Comparison of ENCODE assay signal across 25 mouse cellular contexts in genomic region chr7:44576333-44576844, GRCm38 (mm10). TPM values are rescaled to one million over a fixed set of nuclear protein-coding genes. Genes with fewer than 3 reads are reported as not detected.
DNase-seq lines count a peak whose midpoint lies in the region; ATAC-seq and TF ChIP-seq lines count a peak whose summit lies in the region.
"Had no signal": no experiment of that assay in that cellular context is flagged by ENCODE, and none has a peak within 500 bp of the region (broad histone marks: within the 10 kb centered on the region; RNA-seq: fewer than 3 reads in every experiment).

No protein-coding gene starts in this region.

- H3K9ac ChIP-seq in lung, embryonic 14.5 days = no peak overlapping the region
- H3K9ac ChIP-seq in heart, adult 2 months (ENCODE audit: low read depth, low read length) = no peak overlapping the region
- H3K9ac ChIP-seq: embryonic facial prominence, embryonic 13.5 days; forebrain, embryonic 12.5 days; forebrain, postnatal 0 days; hindbrain, embryonic 15.5 days had no signal

- H3K79me2 ChIP-seq in heart, adult 2 months (replicated peaks; ENCODE audit: control insufficient read depth, insufficient read depth, low read length) = no peaks in the 10 kb centered on the region

- no peak for TF ChIP-seq EP300 in heart, adult 2 months (IDR thresholded peaks at IDR 0.05; ENCODE audit: insufficient read depth, low read depth, low read length)

- intact Hi-C loops in heart, adult 2 months (cut with DNase I) = no loop called here

- TF ChIP-seq CTCF in kidney, adult 2 months (conservative IDR thresholded peaks at IDR 0.05; ENCODE audit: insufficient read depth, insufficient read length, low read depth, low read length) = no peak
- 0 out of 2 replicates have a peak, but pooled peaks have one; percentile 10 for TF ChIP-seq CTCF in lung, embryonic 14.5 days (IDR thresholded peaks at IDR 0.05; ENCODE audit: low read depth)
- no peak for TF ChIP-seq CTCF in heart, adult 2 months (IDR thresholded peaks at IDR 0.05)

- H3K4me3 ChIP-seq in kidney, adult 2 months (ENCODE audit: insufficient read depth, low read depth, low read length) = no peak overlapping the region
- no peak overlapping the region for H3K4me3 ChIP-seq in lung, embryonic 14.5 days (ENCODE audit: low read depth, low read length)
- no peak overlapping the region for H3K4me3 ChIP-seq in heart, adult 2 months
- H3K4me3 ChIP-seq: embryonic facial prominence, embryonic 13.5 days; forebrain, embryonic 12.5 days; gastrocnemius, adult 2 months; heart, embryonic 10.5 days; hindbrain, embryonic 15.5 days had no signal

- peaks cover 5% of the 10 kb centered on the region for H3K4me1 ChIP-seq in kidney, adult 2 months (ENCODE audit: control insufficient read depth, insufficient read depth, low read length)
- H3K4me1 ChIP-seq in lung, embryonic 14.5 days (ENCODE audit: insufficient read depth) = no peaks in the 10 kb centered on the region
- H3K4me1 ChIP-seq in heart, adult 2 months (ENCODE audit: control insufficient read depth, insufficient read depth, low read length) = no peaks in the 10 kb centered on the region
- H3K4me1 ChIP-seq: embryonic facial prominence, embryonic 13.5 days; heart, embryonic 10.5 days; hindbrain, embryonic 15.5 days had no signal

- H3K27ac ChIP-seq in kidney, adult 2 months (ENCODE audit: insufficient read depth, low read depth, low read length) = peak overlapping the region; percentile 14; the same call in 1 of the 2 replicates
- H3K27ac ChIP-seq in lung, embryonic 14.5 days (ENCODE audit: low read depth) = no peak overlapping the region
- no peak overlapping the region for H3K27ac ChIP-seq in heart, adult 2 months
- H3K27ac ChIP-seq: embryonic facial prominence, embryonic 13.5 days; forebrain, embryonic 12.5 days; gastrocnemius, adult 2 months; heart, embryonic 10.5 days; hindbrain, embryonic 15.5 days had no signal

- TF ChIP-seq POLR2A in kidney, adult 2 months (IDR thresholded peaks at IDR 0.05; ENCODE audit: low read depth, low read length) = no peak
- TF ChIP-seq POLR2A in heart, adult 2 months (IDR thresholded peaks at IDR 0.05; ENCODE audit: insufficient read depth, low read depth, low read length) = no peak

- H3K27me3 ChIP-seq in kidney, adult 2 months (replicated peaks; ENCODE audit: control insufficient read depth, insufficient read depth, low read length) = no peaks in the 10 kb centered on the region
- no peaks in the 10 kb centered on the region for H3K27me3 ChIP-seq in lung, embryonic 14.5 days (ENCODE audit: insufficient read depth, low read length)
- no peaks in the 10 kb centered on the region; the same call in 1 of the 2 replicates for H3K27me3 ChIP-seq in heart, adult 2 months (ENCODE audit: control insufficient read depth, insufficient read depth, low read length)
- H3K27me3 ChIP-seq: embryonic facial prominence, embryonic 13.5 days; hindbrain, embryonic 15.5 days had no signal

- ATAC-seq in lung, embryonic 14.5 days (ENCODE audit: insufficient read depth) = no peak
- ATAC-seq in activated CD4-positive, CD25-positive, alpha-beta regulatory T cell, adult 4 months = no peak
- ATAC-seq: forebrain, postnatal 0 days had no signal

- no peaks in the 10 kb centered on the region; the same call in 1 of the 2 replicates for H3K9me3 ChIP-seq in lung, embryonic 14.5 days (ENCODE audit: low read depth, low read length)
- H3K9me3 ChIP-seq: embryonic facial prominence, embryonic 13.5 days; G1E; heart, embryonic 10.5 days had no signal

- H3K4me2 ChIP-seq in lung, embryonic 14.5 days = no peak overlapping the region
- H3K4me2 ChIP-seq: embryonic facial prominence, embryonic 13.5 days; forebrain, embryonic 12.5 days; hindbrain, embryonic 15.5 days had no signal

- 39% methylated on average over 5 of the region's 5 CpGs for WGBS in kidney, adult 2 months
- 25% methylated on average over 5 of the region's 5 CpGs for WGBS in lung, embryonic 14.5 days
- WGBS in heart, adult 2 months = 46% methylated on average over 5 of the region's 5 CpGs

- H3K36me3 ChIP-seq in kidney, adult 2 months (ENCODE audit: control insufficient read depth, insufficient read depth, low read length) = no peaks in the 10 kb centered on the region
- no peaks in the 10 kb centered on the region for H3K36me3 ChIP-seq in lung, embryonic 14.5 days (ENCODE audit: insufficient read depth)
- no peaks in the 10 kb centered on the region for H3K36me3 ChIP-seq in heart, adult 2 months (ENCODE audit: control insufficient read depth, insufficient read depth, low read length)
- H3K36me3 ChIP-seq: embryonic facial prominence, embryonic 13.5 days; forebrain, embryonic 12.5 days; G1E; heart, embryonic 10.5 days; hindbrain, embryonic 15.5 days had no signal

- DNase-seq in kidney, adult 2 months = peak; percentile 66
- no peak for DNase-seq in kidney, adult 11 months
- DNase-seq in lung, embryonic 14.5 days = no peak
- DNase-seq in lung, postnatal 36 days = no peak
- DNase-seq in ES-CJ7 (ENCODE audit: low read depth, low spot score) = peak; percentile 55
- peak; percentile 45 for DNase-seq in R1 (ENCODE audit: low read depth, low spot score)
- no peak for DNase-seq in heart, adult 2 months
- DNase-seq: adrenal gland, adult 2 months; adrenal gland, postnatal 25 days; cerebellum, adult 18-20 months; cerebellum, adult 9-11 months; cerebellum, postnatal 36 days; forebrain, postnatal 0 days; gastrocnemius, adult 2 months; gastrocnemius, postnatal 25 days; heart, postnatal 14 days had no signal

RNA-seq across cellular contexts. Expression of gene Napsa, which starts 4.2 kb away (rescaled TPM):
- 4,402 and 6,941 TPM in 2 replicates for polyA plus RNA-seq in kidney, adult 2 months (2012; rRNA removed)
- polyA plus RNA-seq in lung, embryonic 14.5 days (2014; fragmentation: Nextera tagmentation; extraction: Ambion mirVana) = 4.7 and 6.8 TPM in 2 replicates
- 1 to 10 TPM in 1 of 2 experiments, under 1 TPM in 1; 0.76 to 1.3 TPM for total RNA-seq in heart, adult 2 months (2021)
- 1.8 and 4.7 TPM in 2 replicates for polyA plus RNA-seq in heart, adult 2 months (2012; rRNA removed)
- polyA plus RNA-seq in activated CD4-positive, CD25-positive, alpha-beta regulatory T cell, adult 4 months (2017; shearing (Covaris generic)) = 1 to 10 TPM in 1 of 2 experiments, under 1 TPM in 1; 0.38 to 2.8 TPM

RNA-seq across cellular contexts. Expression of gene Kcnc3, which starts 14.1 kb away (rescaled TPM):
- polyA plus RNA-seq in kidney, adult 2 months (2012; rRNA removed) = 19.1 and 20.6 TPM in 2 replicates
- polyA plus RNA-seq in lung, embryonic 14.5 days (2014; fragmentation: Nextera tagmentation; extraction: Ambion mirVana) = 0.70 and 0.97 TPM in 2 replicates
- total RNA-seq in heart, adult 2 months (2021) = 1 to 10 TPM; 2.2 to 2.9 TPM
- 1.3 and 3.0 TPM in 2 replicates for polyA plus RNA-seq in heart, adult 2 months (2012; rRNA removed)
- polyA plus RNA-seq in activated CD4-positive, CD25-positive, alpha-beta regulatory T cell, adult 4 months (2017; shearing (Covaris generic)) = not detected
- polyA plus RNA-seq: G1E; heart, embryonic 14.5 days had no signal

RNA-seq across cellular contexts. Expression of gene Nr1h2, which starts 22.6 kb away (rescaled TPM):
- 136 and 159 TPM in 2 replicates for polyA plus RNA-seq in kidney, adult 2 months (2012; rRNA removed)
- 61.1 and 66.0 TPM in 2 replicates for polyA plus RNA-seq in lung, embryonic 14.5 days (2014; fragmentation: Nextera tagmentation; extraction: Ambion mirVana)
- total RNA-seq in heart, adult 2 months (2021) = 10 to 100 TPM; 49.7 to 53.7 TPM
- 65.7 and 84.8 TPM in 2 replicates for polyA plus RNA-seq in heart, adult 2 months (2012; rRNA removed)
- polyA plus RNA-seq in activated CD4-positive, CD25-positive, alpha-beta regulatory T cell, adult 4 months (2017; shearing (Covaris generic)) = 10 to 100 TPM; 38.0 to 61.3 TPM

RNA-seq across cellular contexts. Expression of gene Pold1, which starts 27.7 kb away (rescaled TPM):
- polyA plus RNA-seq in kidney, adult 2 months (2012; rRNA removed) = 12.7 and 14.2 TPM in 2 replicates
- 91.6 and 105 TPM in 2 replicates for polyA plus RNA-seq in lung, embryonic 14.5 days (2014; fragmentation: Nextera tagmentation; extraction: Ambion mirVana)
- 10 to 100 TPM; 10.8 to 11.7 TPM for total RNA-seq in heart, adult 2 months (2021)
- 12.9 and 15.5 TPM in 2 replicates for polyA plus RNA-seq in heart, adult 2 months (2012; rRNA removed)
- 10 to 100 TPM; 19.2 to 27.6 TPM for polyA plus RNA-seq in activated CD4-positive, CD25-positive, alpha-beta regulatory T cell, adult 4 months (2017; shearing (Covaris generic))

RNA-seq across cellular contexts. Expression of gene Spib, which starts 44.5 kb away (rescaled TPM):
- polyA plus RNA-seq in kidney, adult 2 months (2012; rRNA removed) = 0.88 and 8.3 TPM in 2 replicates
- polyA plus RNA-seq in lung, embryonic 14.5 days (2014; fragmentation: Nextera tagmentation; extraction: Ambion mirVana) = 0.07 and 0.18 TPM in 2 replicates
- under 1 TPM; 0.31 to 0.75 TPM for total RNA-seq in heart, adult 2 months (2021)
- 0.88 and 3.1 TPM in 2 replicates for polyA plus RNA-seq in heart, adult 2 months (2012; rRNA removed)
- 1 to 10 TPM in 1 of 2 experiments, not detected in 1; 2.6 TPM for polyA plus RNA-seq in activated CD4-positive, CD25-positive, alpha-beta regulatory T cell, adult 4 months (2017; shearing (Covaris generic))
- total RNA-seq: G1E; granulocyte monocyte progenitor cell, adult 5-6 weeks had no signal
- polyA plus RNA-seq: forebrain, embryonic 12.5 days; forebrain, postnatal 0 days; G1E; heart, embryonic 14.5 days; hindbrain, embryonic 11.5 days; hindbrain, embryonic 15.5 days had no signal

Comparison
In these comparisons a context has a peak if more than half of its experiments do, and no peak if none do; other contexts are left out.
1. DNase-seq: peak in kidney, adult 2 months (single experiment), ES-CJ7 (single experiment) and R1 (single experiment); none in kidney, adult 11 months (single experiment), lung, embryonic 14.5 days (single experiment), lung, postnatal 36 days (single experiment) and heart, adult 2 months (0 of 2).
2. RNA of gene Napsa, which starts 4.2 kb away (polyA plus RNA-seq): 4,402 to 6,941 TPM in kidney, adult 2 months; 4.7 to 6.8 TPM in lung, embryonic 14.5 days, 1.8 to 4.7 TPM in heart, adult 2 months and 0.38 to 2.8 TPM in activated CD4-positive, CD25-positive, alpha-beta regulatory T cell, adult 4 months; every median in the first group is over 100 times any median in the second.